Mouse (Mus musculus) neural tube, embryonic 13.5 days (tissue): ENCODE data around the gene Ano10. TPM values are rescaled to one million over a fixed set of nuclear protein-coding genes. Genes with fewer than 3 reads are reported as not detected.

Source experiments
- ATAC-seq: fragments of 200-750 bp; cut with Nextera tagmentation; 2 replicates; pipeline ENCODE4 v1.8.0; 2017; ENCODE audit warnings: low read depth, mild to moderate bottlenecking, moderate TSS enrichment, moderate library complexity
- H3K27ac ChIP-seq: fragments of 300-500 bp; sonication (generic); replicated peaks from 2 replicates; pipeline ENCODE4 v1.5.1; 2015; ENCODE audit warnings: moderate library complexity, mild to moderate bottlenecking, inconsistent platforms
- H3K27me3 ChIP-seq: fragments of 300-500 bp; sonication (generic); 2 replicates; pipeline ENCODE4 v1.6.1; 2015; ENCODE audit warnings: mild to moderate bottlenecking, inconsistent platforms
- H3K36me3 ChIP-seq: fragments of 300-500 bp; sonication (generic); 2 replicates; pipeline ENCODE4 v1.6.1; 2015; ENCODE audit warnings: mild to moderate bottlenecking, inconsistent platforms
- H3K4me1 ChIP-seq: fragments of 300-500 bp; sonication (generic); replicated peaks from 2 replicates; pipeline ENCODE4 v1.6.1; 2015; ENCODE audit warnings: inconsistent platforms
- H3K4me2 ChIP-seq: fragments of 300-500 bp; sonication (generic); 2 replicates; pipeline ENCODE4 v1.6.1; 2015; ENCODE audit warnings: inconsistent platforms, mild to moderate bottlenecking, moderate library complexity
- H3K4me3 ChIP-seq: fragments of 300-500 bp; sonication (generic); 2 replicates; pipeline ENCODE4 v1.5.1; 2015; ENCODE audit warnings: mild to moderate bottlenecking, inconsistent platforms
- H3K9ac ChIP-seq: fragments of 300-500 bp; sonication (generic); 2 replicates; pipeline ENCODE4 v1.6.1; 2015; ENCODE audit warnings: moderate library complexity, mild to moderate bottlenecking, inconsistent platforms
- H3K9me3 ChIP-seq: fragments of 300-500 bp; sonication (generic); 2 replicates; pipeline ENCODE4 v1.6.1; 2016; ENCODE audit warnings: inconsistent platforms
- WGBS: fragments of 180-500 bp; shearing (Covaris S2); methylation state at CpG from one replicate; pipeline ENCODE4 v1.1.7; 2015; 5-methylcytosine and 5-hydroxymethylcytosine counted together
- microRNA-seq: library from miRNA; unstranded; fragments of <30 nt; microRNA quantifications from one replicate; pipeline ENCODE4, GENCODE M21; 2016
- polyA plus RNA-seq: library from polyadenylated mRNA; unstranded; fragments of >200 nt; fragmentation: Nextera tagmentation; extraction: Ambion mirVana; gene quantifications from 2 replicates; pipeline ENCODE4 v1.2.1, GENCODE M21; 2015

Ano10 gene
- polyA plus RNA-seq, 1 experiment from 2014 or later: 52.8 TPM

- WGBS: 83% methylated on average over 8 of the region's 8 CpGs
- Histone ChIP-seq H3K9ac (no peak overlapping the region), H3K4me1 (peaks cover 24% of the 10 kb centered on the region), H3K36me3 (no peaks in the 10 kb centered on the region), H3K27ac (no peak overlapping the region), H3K9me3 (no peaks in the 10 kb centered on the region), H3K27me3 (no peaks in the 10 kb centered on the region), H3K4me3 (no peak overlapping the region), H3K4me2 (no peak overlapping the region)
- no peak for ATAC-seq
Measured at GRCm38 (mm10) chr9:122126790-122127189, 167.4 kb downstream of the Ano10 start.

Small RNA genes within 50 kb of the gene (microRNA-seq; reads per million reads assigned to microRNA genes)
- 0.44 reads per million for gene Mir8106

Other genes starting within 250 kb of the Ano10 start
- gene Snrk, start 177.2 kb downstream of the Ano10 start, polyA plus RNA-seq: 60.2 and 62.8 TPM in 2 replicates
- gene Abhd5, start 57.2 kb upstream of the Ano10 start, polyA plus RNA-seq: 24.3 and 24.6 TPM in 2 replicates